Mouse (Mus musculus) heart, embryonic 13.5 days (tissue): ENCODE measurements around the gene Gm21977. TPM values are rescaled to one million over a fixed set of nuclear protein-coding genes. Genes with fewer than 3 reads are reported as not detected.
"Not testable (repeated sequence)": the region's sequence is repeated elsewhere in the genome, so short reads cannot be mapped to it uniquely, and the experiment has no call there.

Experiments
- ATAC-seq: fragments of 200-750 bp; cut with Nextera tagmentation; 2 replicates; pipeline ENCODE4 v1.8.0; 2017; ENCODE audit warnings: moderate TSS enrichment; ENCODE audit not compliant: insufficient number of reproducible peaks, low FRiP score, low TSS enrichment; ENCODE audit errors: extremely low read depth
- H3K27ac ChIP-seq: fragments of 300-500 bp; sonication (generic); replicated peaks from 2 replicates; pipeline ENCODE4 v1.5.1; 2015; ENCODE audit warnings: moderate library complexity, mild to moderate bottlenecking, inconsistent platforms
- H3K27me3 ChIP-seq: fragments of 300-500 bp; sonication (generic); replicated peaks from 2 replicates; pipeline ENCODE4 v1.6.1; 2015; ENCODE audit warnings: mild to moderate bottlenecking, inconsistent platforms
- H3K36me3 ChIP-seq: fragments of 300-500 bp; sonication (generic); 2 replicates; pipeline ENCODE4 v1.6.1; 2015; ENCODE audit warnings: mild to moderate bottlenecking, inconsistent platforms
- H3K4me1 ChIP-seq: fragments of 300-500 bp; sonication (generic); 2 replicates; pipeline ENCODE4 v1.6.1; 2015; ENCODE audit warnings: inconsistent platforms
- H3K4me2 ChIP-seq: fragments of 300-500 bp; sonication (generic); 2 replicates; pipeline ENCODE4 v1.6.1; 2015; ENCODE audit warnings: inconsistent platforms, mild to moderate bottlenecking, moderate library complexity
- H3K4me3 ChIP-seq: fragments of 300-500 bp; sonication (generic); 2 replicates; pipeline ENCODE4 v1.5.1; 2015; ENCODE audit warnings: moderate library complexity, mild to moderate bottlenecking, inconsistent platforms
- H3K9ac ChIP-seq: fragments of 300-500 bp; sonication (generic); 2 replicates; pipeline ENCODE4 v1.6.1; 2015; ENCODE audit warnings: inconsistent platforms, mild to moderate bottlenecking, moderate library complexity
- H3K9me3 ChIP-seq: fragments of 300-500 bp; sonication (generic); 2 replicates; pipeline ENCODE4 v1.6.1; 2016; ENCODE audit warnings: inconsistent platforms
- WGBS: fragments of 180-500 bp; shearing (Covaris S2); methylation state at CpG from one replicate; pipeline ENCODE4 v1.1.7; 2015; ENCODE audit warnings: mixed read lengths; 5-methylcytosine and 5-hydroxymethylcytosine counted together
- polyA plus RNA-seq: library from polyadenylated mRNA; unstranded; fragments of >200 nt; fragmentation: Nextera tagmentation; extraction: Ambion mirVana; gene quantifications from 2 replicates; pipeline ENCODE4 v1.2.1, GENCODE M21; 2015

Gene Gm21977
- polyA plus RNA-seq: not detected in 2 replicates

GRCm38 (mm10) chr14:42853377-42853776, at the start of gene Gm21977:
Gene Gm21977, minus strand, starts transcription at chr14:42853477.
- WGBS: no CpG with 5 or more reads among the region's 3 CpGs
- not testable (repeated sequence) for H3K4me2 ChIP-seq, H3K4me1 ChIP-seq, H3K27me3 ChIP-seq, H3K4me3 ChIP-seq, H3K27ac ChIP-seq, H3K36me3 ChIP-seq, H3K9ac ChIP-seq, H3K9me3 ChIP-seq, ATAC-seq

Other genes with a start within 250 kb of the Gm21977 start
- not detected in 2 replicates for gene Gm3633, start 211.6 kb downstream of the Gm21977 start, polyA plus RNA-seq
- gene Gm10378, start 197.5 kb downstream of the Gm21977 start, polyA plus RNA-seq: not detected in 2 replicates
- not detected in 2 replicates for gene Gm3015, start 84.7 kb downstream of the Gm21977 start, polyA plus RNA-seq
- gene Gm10377, start 55.5 kb downstream of the Gm21977 start, polyA plus RNA-seq: not detected in 2 replicates
- not detected in 2 replicates for gene Gm8082, start 140.1 kb upstream of the Gm21977 start, polyA plus RNA-seq
- gene Gm10376, start 162.2 kb upstream of the Gm21977 start, polyA plus RNA-seq: not detected in 2 replicates
- gene Gm8094, start 223.2 kb upstream of the Gm21977 start, polyA plus RNA-seq: 0.10 TPM in 1 of 2 replicates, not detected in the other
- 0.19 and 0.22 TPM in 2 replicates for gene Gm8104, start 247.1 kb upstream of the Gm21977 start, polyA plus RNA-seq